In the genomic region with DNA sequence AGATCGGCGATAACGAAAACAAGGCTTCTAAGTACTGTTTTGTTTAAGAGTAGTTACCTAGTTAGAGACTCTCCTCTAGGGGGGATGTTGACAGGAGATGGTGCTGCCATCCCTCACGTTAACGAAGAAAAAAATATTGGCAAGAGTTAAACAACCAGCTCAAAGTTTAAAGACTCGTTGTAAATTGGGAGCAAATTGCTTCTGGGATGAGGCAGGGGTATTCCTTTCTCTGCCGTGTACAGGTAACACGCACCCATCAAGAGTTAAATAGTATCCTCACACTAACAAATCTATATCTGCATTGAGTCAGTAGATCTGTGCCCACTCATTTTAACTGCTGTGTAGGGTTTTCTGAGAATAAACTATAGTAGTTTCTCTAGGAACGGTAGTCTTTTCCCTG, we compare ENCODE assay signal across 8 mouse cellular contexts. TPM values are rescaled to one million over a fixed set of nuclear protein-coding genes. Genes with fewer than 3 reads are reported as not detected.
A peak's percentile ranks its signal among the peaks of the same experiment; 100 is the strongest.
DNase-seq lines count a peak whose midpoint lies in the region; ATAC-seq and TF ChIP-seq lines count a peak whose summit lies in the region.

No protein-coding gene starts in this region.

- H3K4me2 ChIP-seq in heart, embryonic 15.5 days = peak overlapping the region; percentile 69

- no peaks in the 10 kb centered on the region for H3K9me3 ChIP-seq in heart, embryonic 15.5 days (replicated peaks)
- H3K9me3 ChIP-seq in ES-E14 (ENCODE audit: control insufficient read depth, insufficient read depth, low read depth, low read length) = no peaks in the 10 kb centered on the region
- no peaks in the 10 kb centered on the region for H3K9me3 ChIP-seq in hindbrain, embryonic 10.5 days

- 8% methylated on average over 9 of the region's 9 CpGs for WGBS in heart, embryonic 15.5 days
- WGBS in hindbrain, embryonic 10.5 days = 9% methylated on average over 9 of the region's 9 CpGs
- WGBS in macrophage (ENCODE audit: missing documents) = 14% methylated on average over 9 of the region's 9 CpGs

- peak overlapping the region; percentile 87 for H3K27ac ChIP-seq in heart, embryonic 15.5 days
- H3K27ac ChIP-seq in ES-E14 (ENCODE audit: insufficient read depth, low read depth, low read length, poor library complexity, severe bottlenecking) (peak overlapping the region; percentile 87; the same call in 1 of the 2 replicates), macrophage (peak overlapping the region; percentile 40)
- H3K27ac ChIP-seq in hindbrain, embryonic 10.5 days = peak overlapping the region; percentile 98

- no peak for ATAC-seq in heart, embryonic 15.5 days (replicated peaks; ENCODE audit: insufficient number of reproducible peaks, insufficient read depth, low FRiP score, low read depth)
- no peak for ATAC-seq in erythroid progenitor cell, adult 5-6 weeks (replicated peaks; ENCODE audit: low FRiP score, poor library complexity, severe bottlenecking)

- H3K36me3 ChIP-seq in heart, embryonic 15.5 days = peaks cover 25% of the 10 kb centered on the region
- H3K36me3 ChIP-seq in ES-E14 (ENCODE audit: control insufficient read depth, insufficient read depth, low read length, poor library complexity, severe bottlenecking) (peaks cover 21% of the 10 kb centered on the region), macrophage (ENCODE audit: inconsistent target) (peaks cover 16% of the 10 kb centered on the region; the same call in 1 of the 2 replicates)
- H3K36me3 ChIP-seq in hindbrain, embryonic 10.5 days = peaks cover 32% of the 10 kb centered on the region

- H3K27me3 ChIP-seq in heart, embryonic 15.5 days = no peaks in the 10 kb centered on the region
- H3K27me3 ChIP-seq in hindbrain, embryonic 10.5 days (ENCODE audit: insufficient read depth, poor library complexity, severe bottlenecking) = no peaks in the 10 kb centered on the region

- H3K4me3 ChIP-seq in heart, embryonic 15.5 days = peak overlapping the region; percentile 86
- H3K4me3 ChIP-seq in ES-E14 (ENCODE audit: insufficient read depth in 1 of 2, low read depth in 1 of 2, low read length in 2 of 2, poor library complexity in 1 of 2, severe bottlenecking in 1 of 2) (peak overlapping the region; percentile 79 to 87), macrophage (ENCODE audit: inconsistent target) (peak overlapping the region; percentile 80)
- H3K4me3 ChIP-seq in hindbrain, embryonic 10.5 days = peak overlapping the region; percentile 99

- peak overlapping the region; percentile 85 for H3K9ac ChIP-seq in heart, embryonic 15.5 days
- H3K9ac ChIP-seq in ES-E14 (ENCODE audit: insufficient read depth, low read depth, low read length, poor library complexity, severe bottlenecking) = peak overlapping the region; percentile 95

- in situ Hi-C loops in ES-E14 (cut with MboI; ENCODE audit: low sequenced_read_pairs in 2 of 2, unreplicated experiment in 2 of 2) = loop anchor here in 1 of 2 experiments (25.0 kb wide), 1 partner anchor 1353 kb away; no protein-coding TSS in a partner anchor

- DNase-seq in heart, postnatal 4 days = no peak
- DNase-seq in ES-E14 (ENCODE audit: low read depth, low spot score) = no peak
- DNase-seq in hindbrain, embryonic 10.5 days (ENCODE audit: low spot score) = no peak
- DNase-seq in right cerebral cortex, postnatal 14 days = no peak
- no peak for DNase-seq in B cell, adult 2 months

- H3K79me2 ChIP-seq in macrophage (ENCODE audit: inconsistent target) = peaks cover 43% of the 10 kb centered on the region

- H3K4me1 ChIP-seq in heart, embryonic 15.5 days (replicated peaks) = peaks cover 11% of the 10 kb centered on the region
- H3K4me1 ChIP-seq in ES-E14 (ENCODE audit: control insufficient read depth in 2 of 2, insufficient read depth in 2 of 2, low read length in 2 of 2, poor library complexity in 1 of 2) = peaks cover 6 to 13% of the 10 kb centered on the region in 2 experiments
- H3K4me1 ChIP-seq in hindbrain, embryonic 10.5 days (replicated peaks) = peaks cover 12% of the 10 kb centered on the region

TF ChIP-seq in ES-E14, 5 proteins besides CTCF, POLR2A, EP300 and RAD21:
- no peak for TF ChIP-seq HCFC1 (IDR thresholded peaks at IDR 0.05; ENCODE audit: borderline replicate concordance, insufficient read depth, low read length)
- TF ChIP-seq ZNF384 (IDR thresholded peaks at IDR 0.05; ENCODE audit: low read depth, low read length) = no peak
- no peak for TF ChIP-seq ZC3H11A (IDR thresholded peaks at IDR 0.05; ENCODE audit: borderline replicate concordance, low read depth, low read length)
- no peak for TF ChIP-seq MAFK (IDR thresholded peaks at IDR 0.05; ENCODE audit: insufficient read depth, low read depth, low read length)
- no peak for TF ChIP-seq CHD2 (IDR thresholded peaks at IDR 0.05; ENCODE audit: low read depth, low read length)

RNA-seq across cellular contexts. Expression of a gene that starts 3.3 kb away (rescaled TPM):
- 75.9 and 90.3 TPM in 2 replicates for polyA plus RNA-seq in heart, embryonic 15.5 days (2015; fragmentation: Nextera tagmentation; extraction: Ambion mirVana)
- total RNA-seq in heart, postnatal 4 days (2021) = 10 to 100 TPM; 46.6 to 54.2 TPM
- total RNA-seq in ES-E14 (2012; rRNA removed) = 160 and 178 TPM in 2 replicates
- 244 and 272 TPM in 2 replicates for polyA plus RNA-seq in hindbrain, embryonic 10.5 days (2016; fragmentation: Nextera tagmentation; extraction: Ambion mirVana)
- 100 to 1,000 TPM in 1 of 26 experiments, 10 to 100 TPM in 25; 23.5 to 116 (median 73.4) TPM for total RNA-seq in macrophage (2018; cell fraction: chromatin; rRNA removed)
- 10 to 100 TPM; 15.2 to 26.0 (median 21.8) TPM for total RNA-seq in macrophage (2018; cell fraction: cytosol; rRNA removed)
- total RNA-seq in macrophage (2018; cell fraction: nucleus; rRNA removed) = 10 to 100 TPM; 18.3 to 68.2 (median 47.1) TPM
- polyA plus RNA-seq in macrophage (2018) = 19.7 to 43.3 TPM (median 26.3 TPM) in 3 replicates
- total RNA-seq in erythroid progenitor cell, adult 5-6 weeks (2015; ENCODE audit: low replicate concordance) = 60.9 and 108 TPM in 2 replicates
- total RNA-seq in erythroid progenitor cell, adult 5-6 weeks (2017; ENCODE audit: low replicate concordance) = 70.5 and 72.5 TPM in 2 replicates

RNA-seq across cellular contexts. Expression of a gene that starts 27.4 kb away (rescaled TPM):
- polyA plus RNA-seq in heart, embryonic 15.5 days (2015; fragmentation: Nextera tagmentation; extraction: Ambion mirVana) = 447 and 650 TPM in 2 replicates
- 100 to 1,000 TPM; 562 to 570 TPM for total RNA-seq in heart, postnatal 4 days (2021)
- total RNA-seq in ES-E14 (2012; rRNA removed) = 199 and 237 TPM in 2 replicates
- polyA plus RNA-seq in hindbrain, embryonic 10.5 days (2016; fragmentation: Nextera tagmentation; extraction: Ambion mirVana) = 281 and 302 TPM in 2 replicates
- total RNA-seq in macrophage (2018; cell fraction: chromatin; rRNA removed) = 10 to 100 TPM in 22 of 26 experiments, 1 to 10 TPM in 4; 2.8 to 47.1 (median 22.4) TPM
- 100 to 1,000 TPM in 3 of 26 experiments, 10 to 100 TPM in 23; 75.3 to 108 (median 87.6) TPM for total RNA-seq in macrophage (2018; cell fraction: cytosol; rRNA removed)
- total RNA-seq in macrophage (2018; cell fraction: nucleus; rRNA removed) = 10 to 100 TPM in 25 of 26 experiments, 1 to 10 TPM in 1; 9.0 to 44.9 (median 26.2) TPM
- polyA plus RNA-seq in macrophage (2018) = 66.8 to 118 TPM (median 110 TPM) in 3 replicates
- total RNA-seq in erythroid progenitor cell, adult 5-6 weeks (2015; ENCODE audit: low replicate concordance) = 51.5 and 62.0 TPM in 2 replicates
- 27.5 and 29.4 TPM in 2 replicates for total RNA-seq in erythroid progenitor cell, adult 5-6 weeks (2017; ENCODE audit: low replicate concordance)

RNA-seq across cellular contexts. Expression of a gene that starts 28.0 kb away (rescaled TPM):
- polyA plus RNA-seq in heart, embryonic 15.5 days (2015; fragmentation: Nextera tagmentation; extraction: Ambion mirVana) = 24.7 and 33.9 TPM in 2 replicates
- total RNA-seq in heart, postnatal 4 days (2021) = 10 to 100 TPM; 36.9 to 45.3 TPM
- 34.9 and 40.3 TPM in 2 replicates for total RNA-seq in ES-E14 (2012; rRNA removed)
- 34.5 and 37.8 TPM in 2 replicates for polyA plus RNA-seq in hindbrain, embryonic 10.5 days (2016; fragmentation: Nextera tagmentation; extraction: Ambion mirVana)
- 10 to 100 TPM in 2 of 26 experiments, 1 to 10 TPM in 23, under 1 TPM in 1; 0.81 to 10.7 (median 5.1) TPM for total RNA-seq in macrophage (2018; cell fraction: chromatin; rRNA removed)
- total RNA-seq in macrophage (2018; cell fraction: cytosol; rRNA removed) = 10 to 100 TPM in 17 of 26 experiments, 1 to 10 TPM in 9; 5.8 to 23.9 (median 14.9) TPM
- total RNA-seq in macrophage (2018; cell fraction: nucleus; rRNA removed) = 10 to 100 TPM in 8 of 26 experiments, 1 to 10 TPM in 18; 2.3 to 19.1 (median 6.8) TPM
- 9.5 to 15.0 TPM (median 10.7 TPM) in 3 replicates for polyA plus RNA-seq in macrophage (2018)
- 4.6 and 12.6 TPM in 2 replicates for total RNA-seq in erythroid progenitor cell, adult 5-6 weeks (2015; ENCODE audit: low replicate concordance)
- total RNA-seq in erythroid progenitor cell, adult 5-6 weeks (2017; ENCODE audit: low replicate concordance) = 1.1 and 4.7 TPM in 2 replicates

Comparison
In these comparisons a context has a peak if more than half of its experiments do, and no peak if none do; other contexts are left out.
1. H3K27ac ChIP-seq: peak in every context shown above with its lines; median percentile 98 in hindbrain, embryonic 10.5 days; 87 in heart, embryonic 15.5 days; 87 in ES-E14; 40 in macrophage.